Mouse (Mus musculus): ENCODE results near the gene Prdm5.

The Prdm5 gene

GRCm38 (mm10) chr6:65932776-65933175, 154.0 kb downstream of the Prdm5 start:
- no peak for DNase-seq (ENCODE audit: low spot score in 2 of 2)

- DNase-seq (ENCODE audit: low spot score in 2 of 2), result no peak
Observed at GRCm38 (mm10) chr6:65933177-65933576, 154.4 kb downstream of the Prdm5 start.

- DNase-seq (ENCODE audit: low spot score in 2 of 2), result no peak
Observed at GRCm38 (mm10) chr6:65935566-65936281, 156.9 kb downstream of the Prdm5 start.

DNA sequence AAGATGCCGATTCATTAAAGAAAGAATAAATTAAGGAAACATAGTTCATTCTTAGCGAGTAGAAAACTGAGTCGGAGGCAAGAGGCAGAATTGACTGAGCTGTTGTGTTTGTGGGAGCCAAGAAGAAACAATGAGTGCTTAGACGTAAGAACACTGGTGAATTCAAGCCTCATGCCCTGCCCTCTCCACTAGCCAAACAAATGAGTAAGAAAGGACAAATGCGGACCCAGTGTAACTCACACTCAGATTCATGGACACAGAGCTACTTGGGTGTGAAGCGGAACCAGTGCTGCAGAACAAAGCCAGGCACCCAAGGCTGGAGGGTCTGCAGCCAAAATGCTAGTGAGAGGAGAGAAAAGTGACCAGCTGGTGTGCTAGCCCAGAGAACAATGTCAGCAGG, 171.7 kb downstream of the Prdm5 start:
- no peak for DNase-seq (ENCODE audit: low spot score in 2 of 2)

DNA sequence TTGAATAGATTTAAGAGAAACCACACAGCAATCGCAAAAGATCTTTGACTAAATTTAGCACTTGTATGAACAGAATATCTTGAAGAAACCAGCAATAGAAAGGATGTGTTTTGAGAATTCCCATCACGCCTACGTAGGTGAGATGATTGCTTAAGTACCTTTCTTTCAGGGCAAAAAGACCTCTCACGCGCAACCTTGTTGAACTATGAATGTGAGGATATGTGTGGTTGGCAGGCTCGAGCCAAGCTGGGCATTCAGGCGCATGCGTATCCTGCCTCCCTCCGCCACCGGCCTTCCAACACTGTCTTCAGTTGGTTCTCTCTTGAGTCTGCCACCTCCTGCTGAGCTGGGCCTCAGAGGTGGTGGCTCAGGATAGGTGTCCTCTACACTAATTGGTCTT, 173.5 kb downstream of the Prdm5 start, which contains the start of gene 4930544G11Rik:
TSS of gene 4930544G11Rik (plus strand) at position 301 of the 400 bp plus-strand sequence.
- DNase-seq (ENCODE audit: low spot score in 2 of 2), result no peak

DNA sequence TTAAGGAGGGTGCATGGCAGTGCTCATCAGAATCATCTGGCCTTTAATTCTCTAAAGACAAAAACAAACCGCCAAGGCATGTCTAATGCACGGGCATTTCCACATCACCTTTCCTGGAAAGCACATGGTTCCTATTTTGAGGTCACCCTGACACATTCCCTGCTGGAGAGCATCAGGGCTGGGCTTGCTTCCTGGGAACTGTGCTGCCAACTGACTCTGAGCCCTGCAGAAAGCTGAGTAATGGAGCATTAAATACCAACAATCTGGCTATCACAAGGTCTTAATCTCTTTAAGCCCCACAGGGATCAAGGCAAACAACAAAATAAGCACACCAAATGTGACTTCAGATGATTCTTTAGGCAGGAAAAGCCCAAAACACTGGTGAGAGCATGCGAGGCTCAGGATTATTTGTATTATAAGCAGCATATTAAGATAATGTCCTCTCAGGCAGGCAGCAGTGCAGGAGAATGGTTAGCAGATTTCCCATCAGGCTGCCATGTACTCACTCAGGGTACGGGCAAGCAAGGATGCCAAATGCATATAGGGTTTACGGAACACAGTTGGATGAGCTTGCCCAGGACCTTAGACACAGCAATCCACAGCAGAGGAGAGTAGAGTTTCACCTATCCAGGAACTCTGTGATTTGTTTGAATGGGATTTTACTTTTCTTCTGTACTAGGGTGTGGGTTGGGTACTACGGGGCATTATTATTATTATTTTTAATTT, 190.8 kb downstream of the Prdm5 start:
- DNase-seq (ENCODE audit: low spot score in 2 of 2), result no peak

DNA sequence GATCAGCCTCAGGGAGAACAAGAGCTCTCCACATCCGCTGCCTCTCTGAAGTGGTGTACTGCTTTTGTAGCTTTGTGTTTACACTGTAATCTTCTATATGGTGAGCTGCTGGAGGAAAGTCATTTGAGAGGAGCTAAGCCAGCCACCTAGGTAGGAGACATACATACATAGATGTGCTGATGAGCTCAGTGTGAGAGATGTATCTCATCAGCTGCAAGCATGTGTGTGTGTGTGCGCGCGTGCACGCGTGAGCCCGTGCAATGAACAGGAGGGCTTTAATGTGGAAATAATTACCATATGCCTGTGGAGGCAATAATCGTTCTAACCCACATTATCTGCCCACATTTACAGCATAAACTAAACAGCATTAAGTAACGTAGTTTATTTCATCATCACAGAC, 191.6 kb downstream of the Prdm5 start:
- DNase-seq (ENCODE audit: low spot score in 2 of 2), result no peak
